Mouse (Mus musculus) testis, postnatal 10 days (tissue): ENCODE measurements at regions not wholly inside any gene's neighbourhood (a gene's known extent, or its start where the extent isn't known, plus 50 kb on each side); places are given as distances from the start of the nearest gene placed in this dataset.

ENCODE experiments used
- DNase-seq: peaks from one replicate; pipeline ENCODE4 v3.0.0; 2021; ENCODE audit warnings: low spot score

DNA sequence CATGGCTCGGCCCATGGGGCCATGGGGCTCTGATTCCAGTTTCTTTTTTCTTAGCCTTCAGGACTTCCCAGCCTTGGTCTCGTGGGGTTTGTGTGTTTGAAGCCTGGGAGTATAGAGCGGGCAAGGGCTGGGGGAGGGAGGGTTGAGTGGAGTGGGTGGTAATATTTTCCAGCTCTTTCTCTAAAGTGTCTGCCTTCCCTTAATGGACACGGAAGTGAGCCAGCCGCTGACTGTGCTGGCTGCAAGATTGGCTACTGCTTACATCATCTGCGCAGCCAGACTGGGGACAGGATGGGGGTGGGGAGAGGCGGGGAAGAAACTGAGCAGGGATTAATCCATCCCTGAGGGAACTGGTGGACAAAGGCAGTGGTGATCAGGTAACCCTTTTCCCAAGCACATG is 52.3 kb downstream of the Tnp1 start:
- DNase-seq = no peak

- no peak for DNase-seq
These were observed 55.5 kb downstream of the Tnp1 start for GRCm38 (mm10) chr1:72960241-72960653.

DNA sequence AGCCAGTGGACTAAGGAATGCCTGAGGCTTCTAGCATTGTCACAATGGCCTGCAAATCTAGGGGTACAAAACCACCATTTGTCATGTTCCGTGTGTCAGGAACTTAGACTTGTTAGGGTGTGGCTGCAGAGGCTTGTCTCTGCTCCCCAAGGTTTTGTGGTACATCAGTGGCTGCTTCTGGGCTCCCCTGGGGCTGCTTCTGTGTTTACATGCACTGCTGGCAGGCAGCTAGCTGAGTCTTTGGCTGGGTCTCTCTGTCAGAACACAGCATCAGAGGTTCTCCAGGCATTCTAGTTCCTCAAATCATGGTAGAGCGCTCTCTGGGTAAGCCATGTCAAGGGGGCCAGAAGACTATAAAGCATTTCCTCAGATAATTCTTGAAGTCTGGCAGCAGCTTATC is 60.3 kb downstream of the Tnp1 start:
- no peak for DNase-seq

GRCm38 (mm10) chr1:72952896-72953295 is 62.8 kb downstream of the Tnp1 start:
- no peak for DNase-seq

GRCm38 (mm10) chr1:72951802-72952201 is 63.9 kb downstream of the Tnp1 start:
- no peak for DNase-seq

DNA sequence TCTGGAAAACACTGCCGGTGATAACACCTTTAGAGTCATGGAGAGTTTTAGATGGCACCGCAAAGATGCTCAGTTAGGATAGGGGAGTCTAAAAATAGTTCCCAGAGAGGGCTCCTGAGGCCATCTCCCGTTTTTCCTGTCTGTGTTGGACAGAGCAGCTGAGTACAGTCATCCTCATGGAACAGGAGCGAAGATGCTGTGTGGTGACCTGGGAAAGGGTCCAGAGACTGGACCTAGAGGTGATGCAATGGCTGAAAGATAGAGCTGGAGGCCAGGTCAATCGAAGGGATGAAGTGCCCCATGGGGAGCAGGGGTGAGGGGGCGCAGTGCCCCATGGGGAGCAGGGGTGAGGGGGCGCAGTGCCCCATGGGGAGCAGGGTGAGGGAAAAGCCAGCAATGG is 64.3 kb downstream of the Tnp1 start:
- no peak for DNase-seq

DNA sequence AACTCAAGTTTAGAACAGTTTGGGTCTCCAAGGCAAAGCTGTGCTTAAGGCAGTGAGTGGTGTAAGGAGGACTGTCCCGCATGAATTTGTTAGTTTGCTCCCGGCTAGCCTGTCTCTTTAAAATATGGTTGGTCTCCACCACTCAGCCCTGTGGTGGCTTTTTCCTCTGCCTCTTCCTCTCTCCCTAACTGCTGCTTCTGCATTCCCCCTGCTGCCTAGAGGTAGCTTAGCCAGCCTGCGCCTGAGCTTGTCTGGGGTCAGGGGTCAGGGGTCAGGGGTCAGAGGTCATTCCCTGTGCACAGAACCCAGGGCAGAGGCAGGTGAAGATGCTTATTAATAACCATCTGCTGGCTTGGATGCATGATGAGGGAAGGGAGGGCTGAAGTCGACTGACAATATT is 69.5 kb downstream of the Tnp1 start:
- peak; percentile 51 for DNase-seq

GRCm38 (mm10) chr1:72945750-72946102 is 70.0 kb downstream of the Tnp1 start:
- no peak for DNase-seq

DNA sequence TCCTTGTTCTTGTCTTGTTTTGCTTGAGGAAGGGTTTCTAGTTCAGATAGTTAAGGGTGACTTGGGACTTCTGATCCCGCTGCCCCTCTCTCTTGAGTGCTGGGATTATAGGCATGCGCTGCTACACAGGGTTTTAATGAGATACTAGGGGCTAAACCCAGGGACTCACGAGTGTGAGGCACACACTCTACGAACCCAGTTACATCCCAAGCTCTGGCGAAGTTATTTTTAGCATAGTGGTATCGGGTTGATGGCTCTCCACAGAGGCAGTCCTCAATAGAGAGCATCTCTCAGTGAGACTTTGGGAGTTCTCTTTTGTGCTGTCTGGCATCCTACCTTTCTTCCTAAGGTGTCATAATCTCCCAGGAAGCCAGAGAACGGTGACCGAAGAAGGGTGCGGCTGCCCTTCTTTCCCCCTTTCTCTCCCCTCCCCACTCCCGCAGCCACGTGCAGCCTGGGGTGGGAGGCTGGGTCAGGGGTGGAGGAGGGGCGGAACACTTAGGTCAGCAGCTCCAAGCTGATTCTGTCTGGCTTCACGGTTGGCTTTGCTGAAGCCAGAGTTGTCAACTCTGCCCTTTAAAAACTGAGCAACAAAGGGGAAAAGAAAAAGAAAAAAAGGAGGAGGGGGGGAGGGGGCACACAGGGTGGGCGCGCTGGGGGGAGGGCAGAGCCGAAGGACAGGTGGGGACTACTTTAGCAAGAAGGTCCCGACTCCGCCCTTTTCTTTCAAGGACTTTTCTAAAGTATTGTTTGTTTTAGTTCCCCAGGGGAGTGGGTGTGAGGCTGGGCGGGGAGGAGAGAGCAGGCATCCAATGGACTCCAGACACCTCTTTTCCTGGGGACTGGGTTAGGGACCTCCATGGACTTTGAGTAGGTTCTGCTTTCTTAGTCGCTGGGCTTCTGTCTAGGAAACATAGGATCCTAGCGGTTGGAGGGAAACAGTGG is 70.4 kb upstream of the Igfbp5 start:
- no peak for DNase-seq

GRCm38 (mm10) chr1:72944221-72944620 is 69.5 kb upstream of the Igfbp5 start:
- no peak for DNase-seq

GRCm38 (mm10) chr1:72943082-72943481 is 68.4 kb upstream of the Igfbp5 start:
- DNase-seq = no peak

DNA sequence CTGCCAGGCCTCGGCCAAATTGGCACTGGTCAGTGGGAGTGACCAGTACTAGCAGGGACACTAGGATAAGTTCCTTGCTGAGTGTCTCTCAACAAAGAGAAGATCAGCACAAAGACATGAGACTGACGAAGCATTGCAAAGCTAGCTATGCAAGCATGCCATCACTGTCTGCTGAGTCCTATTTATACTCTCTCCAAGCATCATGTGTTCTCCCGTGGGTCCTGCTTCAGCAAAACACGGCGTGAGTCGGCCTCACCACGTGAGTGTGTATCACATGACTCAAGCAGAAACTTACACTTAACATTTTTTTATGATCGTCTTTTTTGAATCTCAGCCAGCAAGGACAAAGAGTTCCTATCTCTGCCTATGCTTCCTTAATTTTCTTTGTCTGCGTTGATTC is 67.7 kb upstream of the Igfbp5 start:
- no peak for DNase-seq

DNA sequence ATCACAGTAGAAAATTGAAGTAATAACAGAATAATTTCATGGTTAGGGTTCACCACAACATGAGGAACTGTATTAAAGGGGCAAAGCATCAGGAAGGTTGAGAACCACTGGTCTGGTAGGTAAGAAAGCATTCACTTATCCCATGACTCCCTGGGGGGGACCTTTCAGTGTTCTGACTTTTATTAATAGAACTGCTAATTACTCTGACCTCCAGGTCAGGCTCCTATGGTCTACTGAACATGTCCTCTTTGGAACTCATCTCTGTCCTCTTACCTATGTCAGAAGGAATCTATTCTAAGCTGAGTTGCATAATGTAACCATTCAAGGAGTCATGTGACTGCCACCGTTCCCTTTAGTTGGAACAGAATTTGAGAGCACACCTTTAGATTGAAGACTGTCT is 65.3 kb upstream of the Igfbp5 start:
- no peak for DNase-seq

- DNase-seq = no peak
These were observed 62.2 kb upstream of the Igfbp5 start for GRCm38 (mm10) chr1:72936681-72937465.

- no peak for DNase-seq
These were observed 61.5 kb upstream of the Igfbp5 start for GRCm38 (mm10) chr1:72936231-72936630.

DNA sequence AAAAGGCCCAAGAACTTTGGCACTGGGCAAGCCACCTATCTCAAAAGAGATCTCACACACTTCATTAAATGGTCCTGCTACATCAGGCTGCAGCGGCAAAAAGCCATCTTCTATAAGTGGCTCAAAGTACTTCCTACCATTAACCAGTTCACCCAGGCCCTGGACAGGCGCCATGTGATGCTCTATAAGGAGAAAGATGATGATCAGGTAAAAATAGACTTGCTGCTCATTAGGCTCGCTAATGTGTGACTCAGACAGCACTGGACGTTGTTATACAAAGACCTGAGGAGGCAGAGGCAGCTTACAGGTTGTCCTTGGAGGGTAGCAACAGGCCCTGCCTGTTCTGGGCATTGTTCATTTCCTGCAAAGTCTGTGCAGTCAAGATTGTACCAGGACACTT is 60.4 kb upstream of the Igfbp5 start:
- no peak for DNase-seq

DNA sequence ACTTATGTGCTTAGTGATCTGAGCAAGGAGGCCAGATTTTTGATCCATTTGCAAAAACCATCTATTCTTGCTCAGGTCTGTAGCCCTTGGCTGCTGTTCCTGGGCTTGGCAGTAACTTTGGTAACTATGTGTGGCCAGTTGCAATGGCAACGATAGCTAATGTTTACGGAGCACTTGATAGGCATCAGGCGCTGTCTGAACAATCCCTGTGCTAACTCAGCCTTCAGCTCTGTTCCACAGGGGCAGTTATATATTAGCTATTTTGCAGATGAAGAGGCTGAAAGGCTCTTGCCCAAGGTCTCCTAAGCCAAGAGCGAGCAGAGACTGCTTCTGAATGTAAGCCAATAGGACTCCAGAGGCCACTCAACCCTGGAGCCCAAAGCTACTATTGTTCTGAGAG is 55.1 kb upstream of the Igfbp5 start:
- DNase-seq = no peak
